Mouse (Mus musculus) retina, postnatal 7 days (tissue): ENCODE results near the gene BC048671.

ENCODE experiments used
- DNase-seq: peaks from one replicate; pipeline ENCODE4 v3.0.0-alpha.2; 2012; ENCODE audit warnings: low read depth, low spot score

BC048671 gene

GRCm38 (mm10) chr6:90350011-90350410 lies 49.0 kb downstream of the BC048671 start:
- no peak for DNase-seq
